Mouse (Mus musculus): Measurements from ENCODE around the gene Hspb8. TPM values are rescaled to one million over a fixed set of nuclear protein-coding genes. Genes with fewer than 3 reads are reported as not detected.

The Hspb8 gene
- polyA plus RNA-seq, 1 experiment from 2014 or later, result 8.9 TPM

DNA sequence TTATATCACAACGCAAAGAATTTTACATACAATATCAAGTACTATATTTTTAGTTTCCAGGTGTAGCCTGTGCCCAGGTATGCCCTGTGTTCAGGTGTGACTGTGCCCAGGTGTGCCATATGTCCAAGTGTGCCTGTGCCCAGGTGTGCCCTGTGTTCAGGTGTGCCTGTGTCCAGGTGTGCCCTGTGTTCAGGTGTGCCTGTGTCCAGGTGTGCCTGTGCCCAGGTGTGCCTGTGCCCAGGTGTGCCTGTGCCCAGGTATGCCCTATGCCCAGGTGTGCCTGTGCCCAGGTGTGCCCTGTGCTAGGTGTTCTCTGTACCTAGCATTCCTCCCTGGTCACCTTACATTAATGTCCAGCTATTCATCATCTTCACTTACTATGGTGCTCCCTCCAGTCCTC lies 16.7 kb downstream of the Hspb8 start:
- Histone ChIP-seq H3K4me3 (ENCODE audit: low read length) (no peak overlapping the region), H3K27ac (ENCODE audit: low read depth, low read length) (no peak overlapping the region), H3K4me2 (ENCODE audit: low read length) (no peak overlapping the region), H3K9me3 (ENCODE audit: control insufficient read depth, low read length) (no peaks in the 10 kb centered on the region), H3K27me3 (replicated peaks; ENCODE audit: control insufficient read depth, insufficient read depth, low read length) (no peaks in the 10 kb centered on the region), H3K4me1 (ENCODE audit: control insufficient read depth, insufficient read depth, low read depth, low read length) (peaks cover 13% of the 10 kb centered on the region), H3K9ac (ENCODE audit: low read depth, low read length) (no peak overlapping the region), H3K36me3 (ENCODE audit: control insufficient read depth, insufficient read depth, low read length) (no peaks in the 10 kb centered on the region)
- ATAC-seq, result no peak
- WGBS, result 95% methylated on average over 1 of the region's 1 CpGs

DNA sequence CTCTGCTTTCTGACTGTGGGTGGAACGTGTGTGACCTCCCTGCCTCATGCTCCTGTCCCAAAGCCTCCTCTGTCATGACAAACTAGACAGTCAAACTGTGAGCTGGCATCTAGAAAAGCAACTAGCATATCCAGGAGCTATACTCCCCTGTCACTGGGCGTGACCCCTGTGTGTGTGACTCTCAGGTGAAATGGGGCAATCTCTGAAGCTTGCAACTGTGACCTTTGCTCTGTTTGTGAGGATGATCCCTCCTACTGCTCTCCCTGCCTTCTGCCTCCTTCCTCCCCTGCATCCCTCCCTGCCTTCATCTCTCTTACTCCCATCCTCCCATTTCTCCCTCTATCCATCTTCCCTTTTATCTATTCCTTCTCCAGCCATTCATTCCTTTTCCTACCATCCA lies 18.6 kb downstream of the Hspb8 start:
- no peak overlapping the region for H3K27ac ChIP-seq (ENCODE audit: low read depth, low read length)
- no peaks in the 10 kb centered on the region for H3K9me3 ChIP-seq (ENCODE audit: control insufficient read depth, low read length)
- no peak overlapping the region for H3K4me3 ChIP-seq (ENCODE audit: low read length)
- WGBS, result 76% methylated on average over 2 of the region's 2 CpGs
- H3K4me1 ChIP-seq (ENCODE audit: control insufficient read depth, insufficient read depth, low read depth, low read length), result peaks cover 3% of the 10 kb centered on the region; the same call in 1 of the 2 replicates
- no peaks in the 10 kb centered on the region for H3K27me3 ChIP-seq (replicated peaks; ENCODE audit: control insufficient read depth, insufficient read depth, low read length)
- H3K36me3 ChIP-seq (ENCODE audit: control insufficient read depth, insufficient read depth, low read length), result no peaks in the 10 kb centered on the region
- no peak overlapping the region for H3K4me2 ChIP-seq (ENCODE audit: low read length)
- no peak overlapping the region for H3K9ac ChIP-seq (ENCODE audit: low read depth, low read length)
- no peak for ATAC-seq

DNA sequence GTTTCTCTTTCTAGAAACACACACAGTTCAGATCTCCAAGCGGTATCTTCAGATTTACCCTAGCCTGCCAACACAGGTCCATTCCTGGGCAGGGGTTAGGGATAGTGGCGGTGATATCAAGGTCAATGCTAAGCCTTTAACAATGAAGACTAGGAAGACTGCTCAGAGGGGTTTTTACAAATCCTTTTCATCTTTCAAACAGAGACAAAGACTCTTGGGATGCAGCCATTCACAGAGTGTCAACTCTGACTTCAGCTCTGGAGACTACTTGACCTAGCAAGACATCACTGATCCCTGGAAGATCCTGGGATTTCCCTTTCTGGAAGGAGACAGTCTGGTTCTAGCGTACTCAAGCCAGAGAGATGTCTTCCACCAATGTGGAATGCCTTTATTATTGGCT lies 21.9 kb downstream of the Hspb8 start:
- ATAC-seq, result no peak
- WGBS, result 81% methylated on average over 3 of the region's 3 CpGs
- Histone ChIP-seq H3K36me3 (ENCODE audit: control insufficient read depth, insufficient read depth, low read length) (no peaks in the 10 kb centered on the region), H3K27me3 (replicated peaks; ENCODE audit: control insufficient read depth, insufficient read depth, low read length) (no peaks in the 10 kb centered on the region), H3K4me1 (ENCODE audit: control insufficient read depth, insufficient read depth, low read depth, low read length) (no peaks in the 10 kb centered on the region), H3K27ac (ENCODE audit: low read depth, low read length) (no peak overlapping the region), H3K9ac (ENCODE audit: low read depth, low read length) (no peak overlapping the region), H3K4me3 (ENCODE audit: low read length) (no peak overlapping the region), H3K4me2 (ENCODE audit: low read length) (no peak overlapping the region), H3K9me3 (ENCODE audit: control insufficient read depth, low read length) (no peaks in the 10 kb centered on the region)

DNA sequence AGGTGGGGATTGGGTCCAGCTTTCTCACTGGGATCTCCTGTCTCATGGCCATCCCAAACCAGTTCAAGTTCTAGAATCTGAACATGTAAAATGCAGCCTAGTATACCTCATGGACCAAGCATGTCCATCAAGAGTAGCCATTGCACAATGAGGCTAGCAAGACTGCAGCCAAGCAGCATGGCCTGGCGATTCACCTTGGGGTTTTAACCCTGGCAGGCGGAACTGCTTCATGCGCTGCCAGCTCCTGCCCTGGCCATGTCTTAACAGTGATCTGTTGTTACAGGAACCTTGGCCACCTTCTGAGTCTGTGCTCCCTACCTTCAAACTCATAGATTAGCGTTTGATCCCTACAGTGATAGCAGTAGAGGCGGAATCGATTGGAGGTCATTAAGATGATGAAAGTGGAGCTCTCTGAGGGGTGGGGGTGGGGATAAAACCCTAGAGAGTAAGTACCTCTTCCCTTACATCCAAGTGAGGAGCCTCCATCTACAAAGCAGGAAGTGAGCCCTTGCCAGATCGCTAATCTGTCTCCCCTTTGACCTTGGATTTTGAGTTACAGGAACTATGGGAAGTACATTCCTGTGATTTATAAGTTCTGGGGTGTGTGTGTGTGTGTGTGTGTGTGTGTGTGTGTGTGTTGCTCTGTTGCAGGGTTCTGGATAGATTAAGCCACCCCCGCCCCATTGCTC lies 22.5 kb downstream of the Hspb8 start:
- WGBS, result 83% methylated on average over 8 of the region's 8 CpGs
- ATAC-seq, result no peak
- H3K27me3 ChIP-seq (replicated peaks; ENCODE audit: control insufficient read depth, insufficient read depth, low read length), result no peaks in the 10 kb centered on the region
- H3K27ac ChIP-seq (ENCODE audit: low read depth, low read length), result no peak overlapping the region
- no peaks in the 10 kb centered on the region for H3K4me1 ChIP-seq (ENCODE audit: control insufficient read depth, insufficient read depth, low read depth, low read length)
- no peaks in the 10 kb centered on the region for H3K9me3 ChIP-seq (ENCODE audit: control insufficient read depth, low read length)
- no peak overlapping the region for H3K4me3 ChIP-seq (ENCODE audit: low read length)
- no peak overlapping the region for H3K4me2 ChIP-seq (ENCODE audit: low read length)
- H3K9ac ChIP-seq (ENCODE audit: low read depth, low read length), result no peak overlapping the region
- H3K36me3 ChIP-seq (ENCODE audit: control insufficient read depth, insufficient read depth, low read length), result no peaks in the 10 kb centered on the region

DNA sequence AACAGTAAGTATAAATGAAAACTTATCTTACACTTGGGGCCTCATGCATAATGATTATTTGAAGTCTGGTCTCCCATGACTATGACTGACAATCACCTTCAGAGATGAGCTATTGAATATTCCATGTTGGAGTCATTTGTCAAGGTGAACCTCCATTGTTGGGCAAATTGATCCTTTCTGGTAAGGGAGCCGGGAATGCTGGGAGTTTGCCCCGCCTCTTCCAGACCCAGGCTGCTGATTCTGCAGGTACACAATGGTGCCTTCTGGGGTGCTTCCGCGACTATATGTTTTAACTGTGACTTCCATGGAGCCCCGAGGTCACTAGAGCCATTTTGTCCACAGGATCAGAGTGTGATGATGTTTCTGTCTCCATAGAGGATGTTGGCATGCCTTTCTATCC lies 26.6 kb downstream of the Hspb8 start:
- H3K4me3 ChIP-seq (ENCODE audit: low read length), result no peak overlapping the region
- no peaks in the 10 kb centered on the region for H3K36me3 ChIP-seq (ENCODE audit: control insufficient read depth, insufficient read depth, low read length)
- H3K9ac ChIP-seq (ENCODE audit: low read depth, low read length), result no peak overlapping the region
- no peaks in the 10 kb centered on the region for H3K4me1 ChIP-seq (ENCODE audit: control insufficient read depth, insufficient read depth, low read depth, low read length)
- 86% methylated on average over 5 of the region's 5 CpGs for WGBS
- no peak for ATAC-seq
- H3K9me3 ChIP-seq (ENCODE audit: control insufficient read depth, low read length), result no peaks in the 10 kb centered on the region
- H3K27me3 ChIP-seq (replicated peaks; ENCODE audit: control insufficient read depth, insufficient read depth, low read length), result no peaks in the 10 kb centered on the region
- H3K27ac ChIP-seq (ENCODE audit: low read depth, low read length), result no peak overlapping the region
- no peak overlapping the region for H3K4me2 ChIP-seq (ENCODE audit: low read length)

DNA sequence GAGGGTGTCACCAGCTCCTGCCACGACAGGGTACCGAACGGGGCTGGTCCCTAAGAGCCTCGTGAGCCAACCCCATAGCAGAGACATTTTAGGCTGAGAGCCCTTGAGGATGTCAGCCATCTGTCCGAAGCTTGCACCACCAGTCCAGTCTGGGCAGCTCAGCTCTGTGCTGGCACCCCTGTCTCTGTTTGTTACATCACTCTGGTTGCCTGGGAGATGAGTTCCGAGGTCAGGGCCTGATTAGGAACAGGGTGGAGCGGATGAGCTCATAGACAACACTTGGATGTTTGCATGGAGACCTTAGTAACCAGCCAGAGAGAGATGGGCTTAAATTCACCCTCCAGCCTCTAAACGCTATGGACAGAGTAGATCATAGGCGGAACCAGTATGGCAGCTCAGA lies 30.1 kb downstream of the Hspb8 start:
- H3K4me1 ChIP-seq (ENCODE audit: control insufficient read depth, insufficient read depth, low read depth, low read length), result peaks cover 10% of the 10 kb centered on the region
- no peak overlapping the region for H3K27ac ChIP-seq (ENCODE audit: low read depth, low read length)
- no peaks in the 10 kb centered on the region for H3K9me3 ChIP-seq (ENCODE audit: control insufficient read depth, low read length)
- no peak overlapping the region for H3K4me2 ChIP-seq (ENCODE audit: low read length)
- no peaks in the 10 kb centered on the region for H3K27me3 ChIP-seq (replicated peaks; ENCODE audit: control insufficient read depth, insufficient read depth, low read length)
- no peak overlapping the region for H3K4me3 ChIP-seq (ENCODE audit: low read length)
- H3K36me3 ChIP-seq (ENCODE audit: control insufficient read depth, insufficient read depth, low read length), result no peaks in the 10 kb centered on the region
- ATAC-seq, result no peak
- 74% methylated on average over 9 of the region's 9 CpGs for WGBS
- H3K9ac ChIP-seq (ENCODE audit: low read depth, low read length), result no peak overlapping the region

DNA sequence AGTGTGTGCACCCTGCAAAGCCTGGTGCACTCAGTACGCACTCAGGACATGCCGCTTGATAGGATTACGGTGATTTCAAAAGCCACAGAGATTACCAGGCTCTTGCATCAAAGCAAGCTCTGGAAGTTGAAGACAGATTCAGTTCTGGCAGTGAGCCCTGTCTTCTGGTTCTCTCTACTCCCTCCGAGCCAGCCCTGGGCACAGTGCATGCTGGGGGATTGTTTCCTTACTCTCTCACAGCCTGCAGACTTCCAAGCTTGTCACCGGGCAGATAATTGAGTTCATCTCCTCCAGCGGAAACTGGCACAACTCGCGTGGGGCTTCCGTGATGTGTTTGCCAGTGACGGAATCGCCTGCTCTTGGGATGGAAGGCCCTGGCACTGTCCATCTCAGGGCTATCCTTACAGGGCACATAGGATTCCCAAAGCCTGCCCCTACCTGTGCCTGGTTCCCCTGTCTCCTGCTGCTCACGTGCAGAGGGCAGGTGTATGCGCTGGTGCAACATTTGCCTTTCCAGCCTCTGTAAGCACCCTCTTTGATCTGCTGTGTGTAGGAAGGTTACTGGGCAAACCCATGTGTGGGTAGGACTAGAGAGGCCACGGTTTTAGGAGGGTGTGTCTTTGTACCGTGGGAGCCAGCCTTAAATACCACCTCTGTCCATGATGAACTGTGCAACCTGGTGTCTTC lies 32.7 kb downstream of the Hspb8 start:
- peak; percentile 86 for ATAC-seq
- H3K9me3 ChIP-seq (ENCODE audit: control insufficient read depth, low read length), result no peaks in the 10 kb centered on the region
- WGBS, result 51% methylated on average over 15 of the region's 15 CpGs
- H3K27me3 ChIP-seq (replicated peaks; ENCODE audit: control insufficient read depth, insufficient read depth, low read length), result no peaks in the 10 kb centered on the region
- 0 out of 2 replicates have a peak overlapping the region, but pooled peaks have one; percentile 19 for H3K9ac ChIP-seq (ENCODE audit: low read depth, low read length)
- H3K27ac ChIP-seq (ENCODE audit: low read depth, low read length), result no peak overlapping the region
- peaks cover 10% of the 10 kb centered on the region for H3K4me1 ChIP-seq (ENCODE audit: control insufficient read depth, insufficient read depth, low read depth, low read length)
- peak overlapping the region; percentile 20; the same call in 1 of the 2 replicates for H3K4me2 ChIP-seq (ENCODE audit: low read length)
- H3K36me3 ChIP-seq (ENCODE audit: control insufficient read depth, insufficient read depth, low read length), result no peaks in the 10 kb centered on the region
- H3K4me3 ChIP-seq (ENCODE audit: low read length), result no peak overlapping the region

DNA sequence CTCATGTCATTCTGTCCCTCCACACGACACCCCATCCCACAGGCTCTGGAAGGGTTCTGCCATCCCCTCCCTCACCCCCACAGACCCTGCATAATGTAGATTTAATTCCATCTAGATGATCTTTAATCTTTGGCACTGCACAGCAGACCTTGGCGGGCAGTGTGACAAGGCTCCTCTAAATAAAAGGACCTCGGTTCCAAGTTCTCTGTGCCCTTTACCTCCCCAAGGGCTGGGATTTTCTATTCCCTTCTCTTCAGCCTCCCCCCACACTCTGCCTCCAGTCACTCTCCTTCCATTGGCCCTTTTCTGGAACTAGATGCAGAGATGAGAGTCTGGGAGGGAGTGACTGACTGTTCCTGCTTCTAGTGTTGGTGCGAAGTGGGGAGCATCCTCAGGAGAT lies 33.3 kb downstream of the Hspb8 start:
- Histone ChIP-seq H3K4me3 (ENCODE audit: low read length) (no peak overlapping the region), H3K27me3 (replicated peaks; ENCODE audit: control insufficient read depth, insufficient read depth, low read length) (no peaks in the 10 kb centered on the region), H3K36me3 (ENCODE audit: control insufficient read depth, insufficient read depth, low read length) (no peaks in the 10 kb centered on the region), H3K4me2 (ENCODE audit: low read length) (no peak overlapping the region), H3K9ac (ENCODE audit: low read depth, low read length) (no peak overlapping the region), H3K9me3 (ENCODE audit: control insufficient read depth, low read length) (no peaks in the 10 kb centered on the region), H3K27ac (ENCODE audit: low read depth, low read length) (no peak overlapping the region), H3K4me1 (ENCODE audit: control insufficient read depth, insufficient read depth, low read depth, low read length) (peaks cover 10% of the 10 kb centered on the region)
- WGBS, result 61% methylated on average over 4 of the region's 4 CpGs
- ATAC-seq, result 0 out of 2 replicates have a peak, but pooled peaks have one; percentile 27

DNA sequence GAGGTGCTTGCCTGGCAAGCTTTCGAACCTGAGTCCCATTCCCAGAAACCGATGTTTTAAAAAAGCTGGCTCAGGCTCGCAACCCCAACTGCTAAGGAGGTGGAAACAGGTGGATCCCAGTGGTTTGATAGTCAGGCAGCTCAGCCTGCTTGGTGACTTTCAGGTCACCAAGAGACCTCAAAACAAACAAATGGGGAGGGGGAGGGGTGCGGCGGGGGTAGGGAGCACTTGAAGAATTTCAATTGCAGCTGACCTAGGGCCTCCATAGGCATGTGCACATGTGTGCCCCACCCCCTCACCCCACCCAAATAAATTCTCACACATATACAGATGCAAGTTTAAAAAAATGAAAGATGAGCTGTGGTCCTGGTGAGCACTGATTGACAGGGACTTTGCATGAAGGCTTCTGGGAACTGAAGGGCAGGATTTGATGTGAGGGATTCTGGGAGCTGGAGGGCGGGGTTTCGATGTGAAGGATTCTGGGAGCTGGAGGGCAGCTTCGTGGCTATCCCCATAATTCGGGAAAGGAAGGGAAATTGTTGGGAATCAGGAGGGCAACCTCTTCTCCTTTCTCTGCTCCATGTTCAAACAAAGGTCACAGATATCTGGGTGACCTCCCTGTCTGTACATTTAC lies 35.2 kb downstream of the Hspb8 start:
- H3K4me2 ChIP-seq (ENCODE audit: low read length), result no peak overlapping the region
- peaks cover 10% of the 10 kb centered on the region for H3K4me1 ChIP-seq (ENCODE audit: control insufficient read depth, insufficient read depth, low read depth, low read length)
- no peaks in the 10 kb centered on the region for H3K9me3 ChIP-seq (ENCODE audit: control insufficient read depth, low read length)
- H3K9ac ChIP-seq (ENCODE audit: low read depth, low read length), result no peak overlapping the region
- no peaks in the 10 kb centered on the region for H3K36me3 ChIP-seq (ENCODE audit: control insufficient read depth, insufficient read depth, low read length)
- WGBS, result 83% methylated on average over 9 of the region's 9 CpGs
- H3K27me3 ChIP-seq (replicated peaks; ENCODE audit: control insufficient read depth, insufficient read depth, low read length), result no peaks in the 10 kb centered on the region
- H3K4me3 ChIP-seq (ENCODE audit: low read length), result no peak overlapping the region
- ATAC-seq, result no peak
- no peak overlapping the region for H3K27ac ChIP-seq (ENCODE audit: low read depth, low read length)

Measured in hindbrain, embryonic 16.5 days (tissue).